Mouse (Mus musculus) urinary bladder, adult 2 months (tissue): ENCODE data around the gene Mmadhc. TPM values are rescaled to one million over a fixed set of nuclear protein-coding genes. Genes with fewer than 3 reads are reported as not detected.

Source experiments
- DNase-seq: peaks from one replicate; pipeline ENCODE4 v3.0.0; 2022; ENCODE audit warnings: low spot score
- polyA plus RNA-seq: library from polyadenylated mRNA; depleted of rRNA; stranded (reverse); fragments of >200 nt; gene quantifications from 2 replicates; pipeline ENCODE4 v1.2.3, GENCODE M21; 2012; rRNA removed

Gene Mmadhc
- polyA plus RNA-seq, 1 experiment = 101 TPM

DNA sequence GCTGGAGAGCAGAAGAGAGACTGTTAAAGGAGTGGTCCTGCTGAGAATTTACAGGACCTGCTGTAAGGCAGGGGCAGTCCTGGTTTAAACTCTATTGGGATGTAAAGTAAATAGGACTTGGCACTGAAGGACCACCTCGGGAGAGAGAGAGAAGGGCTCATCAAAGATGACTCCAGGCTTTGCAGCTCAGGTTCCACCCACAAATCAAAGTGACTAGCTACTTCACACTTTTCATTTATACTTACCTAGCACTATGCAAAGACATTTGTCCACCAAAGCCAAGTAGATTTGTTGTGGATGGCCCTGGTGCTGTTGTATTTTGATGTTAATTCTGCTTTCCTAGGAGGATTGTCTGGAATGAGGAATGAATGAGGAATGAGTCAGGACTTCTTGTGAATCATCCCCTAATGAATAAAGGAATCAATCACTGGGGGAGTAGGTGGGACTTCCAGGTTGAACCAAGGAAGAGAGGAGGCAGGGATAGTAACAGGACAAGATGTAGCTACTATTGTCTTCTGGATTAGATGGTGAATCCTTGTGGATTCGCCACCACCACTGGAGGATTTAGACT is 31.3 kb downstream of the Mmadhc start:
- DNase-seq = no peak

DNA sequence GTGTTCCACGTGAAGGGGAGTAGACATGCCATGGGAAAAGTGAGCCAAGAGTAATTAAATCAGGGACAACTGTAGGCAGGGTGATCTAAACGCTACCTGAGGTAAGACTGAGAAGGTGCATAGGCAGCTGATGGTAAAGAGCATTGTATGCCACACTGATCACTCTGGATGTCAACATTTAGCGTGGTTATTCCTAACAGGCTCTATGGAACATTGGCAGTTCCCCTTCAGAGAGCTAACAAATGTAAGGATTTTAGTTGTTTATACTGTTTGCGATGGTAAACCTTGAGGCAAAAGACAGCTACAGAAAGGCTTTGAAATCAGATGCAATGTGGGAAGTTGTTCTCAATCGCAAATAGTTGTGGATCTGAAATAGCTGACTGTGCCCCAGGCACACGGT is 32.5 kb downstream of the Mmadhc start:
- DNase-seq = no peak

DNA sequence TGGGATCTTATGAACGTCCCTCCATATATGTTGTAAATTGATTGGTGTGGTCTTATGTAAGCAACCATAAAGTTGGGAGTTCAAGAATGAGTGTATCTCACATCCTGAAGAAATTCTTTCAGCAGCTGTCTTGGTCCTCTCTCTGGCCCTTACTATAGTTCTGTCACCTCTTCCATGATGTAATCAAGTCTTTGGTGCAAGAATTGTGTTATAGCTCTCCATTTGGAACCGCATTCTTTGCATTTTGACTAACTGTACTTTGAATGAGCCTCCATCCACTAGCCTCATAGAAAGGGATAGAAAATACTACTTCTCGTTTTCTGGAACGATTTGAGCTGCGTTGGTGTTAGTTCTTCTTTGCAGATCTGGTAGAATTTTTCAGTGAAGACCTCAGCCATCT is 41.6 kb downstream of the Mmadhc start:
- DNase-seq = no peak

DNA sequence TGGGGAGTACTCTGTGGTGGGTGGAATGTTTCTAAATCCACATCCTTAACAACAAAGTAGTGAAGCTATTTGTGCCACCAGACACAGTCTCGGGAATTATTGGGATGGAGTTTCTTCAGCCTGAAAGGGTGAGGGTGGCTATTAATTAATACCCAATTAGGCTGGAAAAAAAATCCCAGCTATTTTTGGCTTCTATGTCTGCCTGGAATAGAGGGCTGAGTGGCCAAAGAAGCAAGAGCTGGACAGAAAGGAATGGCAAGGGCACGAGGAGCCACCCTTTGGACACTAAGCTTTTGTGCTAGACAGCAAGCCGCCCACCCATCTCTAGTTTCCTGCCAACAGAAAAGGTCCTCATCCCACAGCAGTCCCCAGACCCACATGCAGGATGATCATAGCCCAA is 48.0 kb downstream of the Mmadhc start:
- DNase-seq = no peak

DNA sequence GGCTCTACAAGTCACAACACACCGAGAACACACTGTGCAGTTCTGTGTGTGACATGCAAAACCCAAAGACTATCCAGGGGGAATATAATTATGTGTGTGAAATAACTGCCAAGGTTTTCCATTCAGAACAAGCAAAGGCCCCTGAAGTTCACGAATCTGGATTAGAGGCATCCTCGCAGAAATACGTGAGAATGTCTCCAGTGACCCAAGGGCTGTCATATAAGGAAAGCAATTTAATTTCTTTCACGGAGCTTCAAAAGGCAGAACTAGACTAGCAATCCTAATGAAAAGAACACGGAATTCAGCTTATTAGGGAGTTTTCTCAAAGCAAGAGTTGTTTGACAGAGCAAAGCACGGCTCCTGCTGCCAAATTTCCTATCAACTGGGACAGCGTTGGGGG is 63.1 kb downstream of the Mmadhc start:
- DNase-seq = no peak

Other genes with a start within 250 kb of the Mmadhc start
- 4.1 and 4.5 TPM in 2 replicates for gene Lypd6, start 230.4 kb downstream of the Mmadhc start, polyA plus RNA-seq